Mouse (Mus musculus) spleen, postnatal 4 days (tissue): ENCODE results near the gene Lepr.
"Not testable (repeated sequence)": the region's sequence is repeated elsewhere in the genome, so short reads cannot be mapped to it uniquely, and the experiment has no call there.

Experiments used
- DNase-seq, 2 experiments: peaks; one replicate each; pipeline ENCODE4 v3.0.0; 2022; ENCODE audit warnings: low spot score in 2 of 2

Gene Lepr

GRCm38 (mm10) chr4:101715805-101716204 is 1.4 kb upstream of the Lepr start:
- no peak for DNase-seq

- no peak for DNase-seq
Observed at GRCm38 (mm10) chr4:101718991-101719580, 1.9 kb downstream of the Lepr start.

GRCm38 (mm10) chr4:101721705-101722104 is 4.5 kb downstream of the Lepr start:
- DNase-seq, result no peak

- no peak for DNase-seq
Observed at GRCm38 (mm10) chr4:101741973-101742372, 24.8 kb downstream of the Lepr start.

- DNase-seq, result no peak
Observed at GRCm38 (mm10) chr4:101745534-101745933, 28.3 kb downstream of the Lepr start.

- no peak for DNase-seq
Observed at GRCm38 (mm10) chr4:101760490-101760889, 43.3 kb downstream of the Lepr start.

- DNase-seq, result not testable (repeated sequence)
Observed at GRCm38 (mm10) chr4:101843923-101844322, 126.7 kb downstream of the Lepr start, which contains the start of gene B020004J07Rik. TSS of gene B020004J07Rik (minus strand) at chr4:101844023.

- DNase-seq, result no peak
Observed at GRCm38 (mm10) chr4:101850908-101851307, 133.7 kb downstream of the Lepr start.

GRCm38 (mm10) chr4:101860873-101861272 is 143.7 kb downstream of the Lepr start:
- no peak for DNase-seq

- no peak for DNase-seq
Observed at GRCm38 (mm10) chr4:101862289-101862688, 145.1 kb downstream of the Lepr start.
